Mouse (Mus musculus) Patski (cell line): ENCODE measurements around the gene Fbxw27. TPM values are rescaled to one million over a fixed set of nuclear protein-coding genes. Genes with fewer than 3 reads are reported as not detected.
"Not testable (repeated sequence)": the region's sequence is repeated elsewhere in the genome, so short reads cannot be mapped to it uniquely, and the experiment has no call there.

Experiments
- ATAC-seq: fragments of 100-300 bp; one replicate; pipeline ENCODE4 v1.8.0; 2021
- CTCF ChIA-PET: fragments of 350-600 bp; sonication (Branson Sonifier 250); formaldehyde crosslinking; loops from one replicate; lab custom pipeline; 2022; ENCODE audit warnings: inconsistent platforms; lab: Charles Lee
- POLR2A ChIA-PET: fragments of 350-600 bp; sonication (Branson Sonifier 250); formaldehyde crosslinking; loops from one replicate; lab custom pipeline; 2022; ENCODE audit warnings: antibody characterized with exemption, inconsistent platforms; lab: Charles Lee
- DNase-seq: peaks from one replicate; pipeline ENCODE4 v3.0.0-alpha.2; 2011; ENCODE audit warnings: low read depth, low spot score
- H3K27me3 ChIP-seq: fragments of 371-371 bp; one replicate; pipeline ENCODE4 v1.5.1; 2021
- CTCF ChIP-seq: fragments of 100-300 bp; IDR thresholded peaks from one replicate; pipeline ENCODE4 v1.5.1; 2021
- in situ Hi-C: fragments of 300-500 bp; cut with MboI; formaldehyde crosslinking; loops from 3 replicates; pipeline ENCODE4 v1.11.1; 2018; ENCODE audit warnings: low pct_unique_long_range_greater_than_20kb, mixed read lengths
- polyA plus RNA-seq: library from polyadenylated mRNA; unstranded; gene quantifications from one replicate; pipeline ENCODE4 v1.2.3, GENCODE M21; 2021

The Fbxw27 gene
- not detected for polyA plus RNA-seq

DNA sequence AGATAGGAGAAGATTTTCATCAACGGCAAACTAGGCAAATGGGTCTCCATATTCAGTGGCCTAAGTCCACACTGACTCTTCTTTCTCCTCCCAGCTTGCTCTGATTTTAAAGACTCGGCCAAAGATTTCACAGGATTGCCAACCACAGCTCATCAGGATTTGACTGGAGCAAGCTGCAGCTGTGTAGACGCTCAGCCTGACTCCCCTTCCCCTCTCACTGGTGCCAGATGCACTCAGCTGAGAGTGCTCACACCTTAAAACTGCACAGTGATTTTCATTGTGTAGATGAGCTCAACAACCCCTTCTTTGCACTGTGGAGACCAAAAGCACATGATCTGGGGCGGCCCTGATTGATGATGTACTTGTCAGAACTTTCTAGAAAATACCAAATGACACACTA, at the start of gene Fbxw27:
Fbxw27 (minus strand) TSS at position 101 of the 400 bp plus-strand sequence.
- ATAC-seq, H3K27me3 ChIP-seq, CTCF ChIA-PET, in situ Hi-C loops, POLR2A ChIA-PET, DNase-seq: not testable (repeated sequence)

- ATAC-seq = peak; percentile 25
- no peak for DNase-seq
- no peaks in the 10 kb centered on the region for H3K27me3 ChIP-seq
- POLR2A ChIA-PET = interaction anchor here (1.7 kb wide), 1 partner anchor 12 kb away, joined by 7 read pairs; no protein-coding TSS in a partner anchor
- no peak for TF ChIP-seq CTCF
- CTCF ChIA-PET = interaction anchor here (1.2 kb wide), 1 partner anchor 34 kb away, joined by 3 read pairs; no protein-coding TSS in a partner anchor
- in situ Hi-C loops = no loop called here
Measured at GRCm38 (mm10) chr9:109833088-109833412, 42.6 kb upstream of the Fbxw27 start.

DNA sequence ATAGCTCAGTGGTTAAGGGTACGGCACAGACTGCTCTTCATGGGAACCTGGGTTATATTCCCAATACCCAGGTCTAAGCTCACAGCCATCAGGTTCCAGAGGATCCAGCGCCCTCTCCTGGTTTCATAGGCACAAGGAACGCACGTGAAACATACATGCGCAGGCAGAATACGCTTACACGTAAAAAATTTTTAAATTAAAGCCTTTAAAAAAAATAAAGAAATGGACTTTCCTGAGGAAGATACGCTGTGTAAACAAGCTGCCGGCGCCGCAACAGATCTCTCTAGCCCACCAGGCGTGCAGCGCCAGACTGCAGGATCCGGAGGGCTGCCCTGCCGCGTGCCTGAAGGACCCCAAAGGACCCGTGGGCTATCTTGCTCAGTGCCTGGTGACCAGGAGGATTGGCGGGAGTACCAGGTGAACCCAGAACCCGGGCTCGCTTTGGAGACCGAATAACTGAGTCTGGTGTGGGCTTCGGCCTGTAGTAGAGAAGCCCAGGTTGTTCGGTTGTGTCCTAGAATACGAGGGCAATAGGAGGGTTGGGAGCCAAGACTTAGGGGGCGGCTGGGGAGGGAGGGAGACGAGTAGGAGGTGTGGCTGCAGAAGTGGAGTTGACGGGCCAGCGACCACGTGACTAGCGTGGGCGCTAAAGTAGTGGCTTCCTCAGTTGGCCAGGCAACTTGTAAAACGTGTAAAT, 42.1 kb upstream of the Fbxw27 start, which contains the start of gene Nme6:
Nme6 (plus strand) TSS at position 359 of the 697 bp plus-strand sequence.
- no peaks in the 10 kb centered on the region for H3K27me3 ChIP-seq
- in situ Hi-C loops = no loop called here
- ATAC-seq = peak; percentile 92
- peak; percentile 91 for TF ChIP-seq CTCF
- POLR2A ChIA-PET = interaction anchor here (1.7 kb wide), 1 partner anchor 13 kb away, joined by 7 read pairs; no protein-coding TSS in a partner anchor
- DNase-seq = peak; percentile 42
- CTCF ChIA-PET = interaction anchor here (0.6 to 1.4 kb wide), 6 partner anchors 10 to 147 kb away, joined by 3 to 5 read pairs (median 4); no protein-coding TSS in a partner anchor

DNA sequence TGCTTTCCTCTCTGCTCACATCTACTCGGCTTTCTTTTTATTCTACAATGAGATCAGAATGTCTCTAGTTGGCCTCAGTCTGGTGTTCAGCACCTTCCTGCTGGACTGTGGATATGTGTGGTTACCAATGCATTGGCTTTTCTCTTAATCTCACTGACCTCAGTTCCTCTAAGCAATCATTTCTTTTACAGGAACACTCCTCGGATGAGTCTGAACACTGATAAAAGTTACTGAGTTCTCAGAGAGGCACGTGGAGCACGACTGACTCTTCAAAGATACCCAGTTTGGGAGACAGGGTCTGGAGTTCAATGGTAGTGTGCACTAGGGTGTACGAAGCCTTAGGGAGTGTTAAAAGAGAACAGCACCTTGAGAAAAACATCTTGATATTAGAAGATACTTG, 35.7 kb upstream of the Fbxw27 start:
- in situ Hi-C loops = no loop called here
- POLR2A ChIA-PET = no interaction called here
- ATAC-seq (no peak), DNase-seq (no peak)
- TF ChIP-seq CTCF = no peak
- H3K27me3 ChIP-seq = peaks cover 4% of the 10 kb centered on the region
- CTCF ChIA-PET = no interaction called here

DNA sequence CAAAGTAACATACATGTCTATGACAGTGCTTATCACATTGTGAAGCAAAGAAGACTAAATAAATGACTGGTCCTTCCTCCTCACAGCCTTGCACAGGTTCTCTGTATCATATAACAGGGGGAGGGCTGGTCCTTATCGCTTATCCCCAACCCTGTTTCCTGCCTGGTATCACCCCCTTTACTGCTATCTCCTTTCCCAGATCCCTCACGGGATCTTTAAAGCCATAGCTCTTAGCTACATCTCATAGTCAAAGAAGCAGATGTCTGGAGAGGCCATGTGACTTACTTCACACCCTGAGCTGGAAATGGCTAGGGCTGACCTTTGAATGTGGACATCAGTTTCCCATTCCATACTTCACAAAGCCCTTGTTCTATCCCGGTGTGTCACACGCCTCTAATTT, 35.3 kb upstream of the Fbxw27 start:
- CTCF ChIA-PET = no interaction called here
- no peak for TF ChIP-seq CTCF
- POLR2A ChIA-PET = no interaction called here
- DNase-seq (no peak), ATAC-seq (no peak)
- in situ Hi-C loops = no loop called here
- peaks cover 4% of the 10 kb centered on the region for H3K27me3 ChIP-seq

- no peak for TF ChIP-seq CTCF
- ChIA-PET POLR2A (no interaction called here), CTCF (interaction anchor here (1.2 kb wide), 1 partner anchor 16 kb away, joined by 3 read pairs; no protein-coding TSS in a partner anchor)
- in situ Hi-C loops = no loop called here
- H3K27me3 ChIP-seq = no peaks in the 10 kb centered on the region
- ATAC-seq = no peak
- DNase-seq = no peak
Measured at GRCm38 (mm10) chr9:109816341-109816740, 25.9 kb upstream of the Fbxw27 start.

GRCm38 (mm10) chr9:109813424-109813823, 23.0 kb upstream of the Fbxw27 start:
- POLR2A ChIA-PET = no interaction called here
- no peak for DNase-seq
- in situ Hi-C loops = no loop called here
- no peaks in the 10 kb centered on the region for H3K27me3 ChIP-seq
- CTCF ChIA-PET = no interaction called here
- TF ChIP-seq CTCF = no peak
- ATAC-seq = no peak

DNA sequence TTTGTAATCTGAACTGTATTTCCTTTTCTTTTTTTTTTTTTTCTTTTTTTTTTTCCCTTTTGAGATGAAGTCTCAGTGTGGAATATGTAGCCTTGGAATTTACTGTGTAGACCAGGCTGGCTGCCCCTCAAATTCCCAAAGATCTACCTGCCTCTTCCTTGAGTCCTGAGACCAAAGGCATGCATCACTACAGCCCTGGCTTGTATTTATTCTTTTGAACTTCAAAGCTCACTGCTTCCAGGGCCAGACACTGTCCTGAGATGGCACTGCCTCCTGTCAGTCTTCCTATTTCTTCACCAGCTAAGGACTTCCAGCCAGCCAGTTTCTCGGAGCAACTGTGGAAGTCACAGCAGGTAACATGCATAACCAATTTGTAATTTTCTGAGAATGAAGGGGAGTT, 21.5 kb upstream of the Fbxw27 start, which contains the start of gene Spink8:
Spink8 (plus strand) TSS at position 301 of the 400 bp plus-strand sequence.
- no peaks in the 10 kb centered on the region for H3K27me3 ChIP-seq
- in situ Hi-C loops = no loop called here
- ATAC-seq (no peak), DNase-seq (no peak)
- ChIA-PET POLR2A (no interaction called here), CTCF (interaction anchor here (1.6 kb wide), 1 partner anchor 30 kb away, joined by 3 read pairs; no protein-coding TSS in a partner anchor)
- no peak for TF ChIP-seq CTCF

- H3K27me3 ChIP-seq = no peaks in the 10 kb centered on the region
- ChIA-PET CTCF (interaction anchor here (1.8 kb wide), 1 partner anchor 15 kb away, joined by 4 read pairs; no protein-coding TSS in a partner anchor), POLR2A (no interaction called here)
- in situ Hi-C loops = no loop called here
- DNase-seq (no peak), ATAC-seq (no peak)
- TF ChIP-seq CTCF = no peak
Measured at GRCm38 (mm10) chr9:109807898-109808297, 17.4 kb upstream of the Fbxw27 start.

GRCm38 (mm10) chr9:109806695-109807293, 16.3 kb upstream of the Fbxw27 start:
- TF ChIP-seq CTCF = no peak
- H3K27me3 ChIP-seq = no peaks in the 10 kb centered on the region
- ChIA-PET POLR2A (no interaction called here), CTCF (interaction anchor here (1.8 kb wide), 1 partner anchor 16 kb away, joined by 4 read pairs; no protein-coding TSS in a partner anchor)
- in situ Hi-C loops = no loop called here
- no peak for DNase-seq
- ATAC-seq = no peak

- in situ Hi-C loops = no loop called here
- ChIA-PET POLR2A (no interaction called here), CTCF (no interaction called here)
- TF ChIP-seq CTCF = no peak
- ATAC-seq (no peak), DNase-seq (no peak)
- H3K27me3 ChIP-seq = no peaks in the 10 kb centered on the region
Measured at GRCm38 (mm10) chr9:109806260-109806659, 15.8 kb upstream of the Fbxw27 start.

- H3K27me3 ChIP-seq, CTCF ChIA-PET, POLR2A ChIA-PET, DNase-seq, in situ Hi-C loops, ATAC-seq: not testable (repeated sequence)
Measured at GRCm38 (mm10) chr9:109805596-109805995, 15.1 kb upstream of the Fbxw27 start.
